Mouse (Mus musculus) erythroblast, embryonic 14.5 days (primary cell): ENCODE results near the gene Gm5767. TPM values are rescaled to one million over a fixed set of nuclear protein-coding genes. Genes with fewer than 3 reads are reported as not detected.

Source experiments
- H3K27me3 ChIP-seq: 2 replicates; pipeline ENCODE4 v1.6.1; 2012; ENCODE audit warnings: inconsistent platforms; ENCODE audit not compliant: control insufficient read depth
- H3K36me3 ChIP-seq: 2 replicates; pipeline ENCODE4 v1.6.1; 2012; ENCODE audit warnings: mild to moderate bottlenecking, inconsistent platforms; ENCODE audit not compliant: control insufficient read depth
- H3K4me1 ChIP-seq: 2 replicates; pipeline ENCODE4 v1.6.1; 2012; ENCODE audit warnings: inconsistent platforms; ENCODE audit not compliant: control insufficient read depth
- H3K4me3 ChIP-seq: replicated peaks from 2 replicates; pipeline ENCODE3; 2012; ENCODE audit warnings: moderate library complexity, mild to moderate bottlenecking, inconsistent platforms
- H3K9me3 ChIP-seq: 2 replicates; pipeline ENCODE4 v1.6.1; 2012; ENCODE audit warnings: low read length, inconsistent platforms, mixed read lengths; ENCODE audit not compliant: control insufficient read depth
- GATA1 ChIP-seq: IDR thresholded peaks from 2 replicates; pipeline ENCODE4 v1.6.1; 2012; ENCODE audit warnings: low read length, inconsistent platforms, mixed read lengths
- TAL1 ChIP-seq: IDR thresholded peaks from 3 replicates; pipeline ENCODE4 v1.6.1; 2012; ENCODE audit warnings: low read length, inconsistent platforms, mixed read lengths
- polyA plus RNA-seq: library from polyadenylated mRNA; stranded (reverse); fragments of >175 nt; gene quantifications from 2 replicates; pipeline ENCODE4 v1.2.3, GENCODE M21; 2012

The Gm5767 gene
- polyA plus RNA-seq: not detected in 2 replicates

DNA sequence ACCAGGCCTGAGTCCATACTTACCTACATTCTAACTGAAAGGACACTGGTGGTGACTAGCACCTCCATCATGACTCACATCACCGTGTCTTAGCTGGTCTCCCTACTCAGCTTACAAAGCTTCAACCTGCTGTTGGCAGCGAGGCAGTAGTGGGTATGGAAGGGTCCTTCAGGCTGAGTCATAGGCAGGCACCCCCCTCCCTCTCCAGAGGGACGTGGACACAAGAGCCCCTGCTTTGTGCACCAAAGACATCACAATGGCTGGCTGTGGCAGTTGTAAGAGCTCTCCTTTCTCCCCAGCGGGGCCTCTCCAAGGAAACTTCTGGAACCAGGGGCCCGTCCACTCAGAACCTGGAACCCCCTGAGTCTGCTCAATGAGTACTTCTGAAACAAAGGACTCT lies at the start of gene Gm5767:
TSS of gene Gm5767 (plus strand) at position 301 of the 400 bp plus-strand sequence.
- peaks cover 76% of the 10 kb centered on the region for H3K36me3 ChIP-seq
- H3K9me3 ChIP-seq: no peaks in the 10 kb centered on the region
- H3K4me1 ChIP-seq: peaks cover 87% of the 10 kb centered on the region
- H3K4me3 ChIP-seq: no peak within 1 kb of the TSS
- H3K27me3 ChIP-seq: no peaks in the 10 kb centered on the region
- TF ChIP-seq TAL1: no peak
- no peak for TF ChIP-seq GATA1

DNA sequence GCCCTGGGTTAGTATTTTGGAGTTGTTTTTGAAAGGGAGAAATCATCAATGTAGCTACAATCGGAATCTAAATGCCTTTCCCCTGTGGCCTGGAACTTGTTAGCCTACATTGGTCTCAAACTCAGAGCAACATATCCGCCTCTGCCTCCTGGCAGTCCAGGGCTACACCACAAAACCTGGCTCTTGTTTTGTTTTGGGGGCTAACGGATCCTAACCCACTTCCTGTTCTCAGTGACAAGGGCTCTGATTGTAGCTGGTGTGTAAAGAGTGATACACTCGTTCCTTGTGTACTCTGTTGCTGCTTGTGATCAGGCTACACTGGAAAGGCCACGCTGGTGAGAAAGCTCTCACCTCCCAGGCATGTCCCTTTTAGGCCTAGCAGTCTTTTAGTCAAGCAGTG lies 49.1 kb upstream of the Gm5767 start:
- H3K9me3 ChIP-seq: no peaks in the 10 kb centered on the region
- H3K4me1 ChIP-seq: peaks cover 22% of the 10 kb centered on the region
- no peak overlapping the region for H3K4me3 ChIP-seq
- no peak for TF ChIP-seq GATA1
- TF ChIP-seq TAL1: no peak
- H3K27me3 ChIP-seq: no peaks in the 10 kb centered on the region
- peaks cover 57% of the 10 kb centered on the region for H3K36me3 ChIP-seq

DNA sequence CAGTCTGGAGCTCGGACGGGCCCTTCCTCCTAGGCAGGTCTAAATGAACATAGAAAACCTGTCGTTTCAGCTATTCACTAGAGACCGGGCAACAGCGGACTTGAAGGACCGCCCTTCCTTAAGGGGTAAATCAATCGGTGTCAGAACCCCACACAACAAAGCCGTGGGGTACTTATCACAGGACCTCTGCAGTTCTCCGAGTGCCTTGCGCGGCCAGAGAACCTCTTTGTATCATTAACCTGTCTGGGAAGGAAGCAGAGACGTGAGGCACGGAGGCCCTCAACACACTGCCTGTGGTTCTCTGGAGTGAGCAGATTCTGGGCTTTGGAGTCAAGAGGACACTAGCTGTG lies 43.7 kb upstream of the Gm5767 start:
- H3K4me1 ChIP-seq: peaks cover 62% of the 10 kb centered on the region

DNA sequence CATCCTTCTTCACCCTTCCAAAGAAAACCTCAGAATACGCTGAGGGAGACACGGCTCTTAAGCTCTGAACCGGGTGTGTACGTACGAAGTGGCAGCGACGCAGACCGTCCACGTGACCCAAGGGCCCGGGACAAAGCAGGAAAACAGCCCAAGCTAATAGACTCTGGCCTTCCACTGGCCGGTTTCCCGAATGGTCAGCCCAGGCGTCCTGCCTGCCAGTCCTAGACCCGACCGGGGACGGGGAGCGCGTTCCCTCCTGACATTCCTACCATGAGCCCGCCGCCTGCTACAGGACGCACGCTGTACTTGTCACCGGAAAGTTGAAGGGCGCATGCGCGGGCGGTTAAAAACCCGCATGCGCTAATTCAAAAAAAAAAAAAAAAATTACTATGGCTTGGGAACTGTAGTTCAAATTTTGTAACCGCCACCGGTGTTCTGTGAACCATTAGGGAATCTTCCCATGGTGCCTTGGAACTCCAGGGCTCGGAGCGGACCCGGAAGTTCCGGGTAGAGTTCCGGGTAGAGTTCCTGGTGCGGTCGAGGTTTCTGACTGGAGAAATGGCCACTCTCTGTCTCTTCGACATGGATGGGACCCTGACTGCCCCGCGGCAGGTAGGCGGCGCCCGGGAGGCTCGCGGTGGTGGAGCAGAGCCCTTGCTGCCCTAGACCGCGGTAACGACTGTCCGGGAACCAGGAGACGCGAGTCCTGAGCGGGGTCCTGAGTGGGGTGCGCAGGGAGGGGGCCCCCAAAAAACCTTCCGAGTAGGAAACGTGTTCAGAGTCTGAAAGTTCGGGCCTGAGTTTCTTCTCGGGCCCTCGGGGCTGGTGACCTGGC lies 43.1 kb upstream of the Gm5767 start, which contains the start of the genes Pmm2 and Tmem186:
TSS of gene Pmm2 (plus strand) at position 458 of the 835 bp plus-strand sequence.
TSS of gene Tmem186 (minus strand) at position 496 of the 835 bp plus-strand sequence.
- Histone ChIP-seq H3K4me3 (peak within 1 kb of the TSS; percentile 77), H3K36me3 (peaks cover 70% of the 10 kb centered on the region), H3K9me3 (no peaks in the 10 kb centered on the region), H3K27me3 (no peaks in the 10 kb centered on the region), H3K4me1 (peaks cover 62% of the 10 kb centered on the region)
- TF ChIP-seq GATA1 (no peak), TAL1 (no peak)

More for the DNA sequence above, 43.7 kb upstream of the Gm5767 start:
- Histone ChIP-seq H3K4me3 (peak overlapping the region; percentile 77), H3K27me3 (no peaks in the 10 kb centered on the region), H3K9me3 (no peaks in the 10 kb centered on the region), H3K36me3 (peaks cover 70% of the 10 kb centered on the region)
- TF ChIP-seq TAL1 (no peak), GATA1 (no peak)

DNA sequence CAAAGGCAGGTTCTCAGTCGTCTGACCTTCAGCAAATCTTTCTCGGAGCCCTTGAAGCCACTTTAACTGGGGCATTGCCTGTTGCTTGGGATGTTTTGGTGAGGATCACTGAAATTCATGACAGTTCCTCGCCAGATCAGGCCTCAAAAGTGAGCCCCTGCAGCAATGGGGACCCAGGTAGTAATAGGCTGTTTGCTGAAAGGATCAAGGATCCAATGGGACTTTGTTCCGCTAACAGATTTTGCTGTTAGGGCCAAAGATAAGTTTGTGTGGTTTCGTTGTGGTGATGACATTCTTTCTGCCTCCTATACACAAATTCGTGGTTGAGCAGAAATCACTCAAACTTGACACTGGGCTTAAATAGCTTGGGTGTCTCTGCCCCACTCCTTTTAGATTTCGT lies 42.4 kb upstream of the Gm5767 start:
- peaks cover 64% of the 10 kb centered on the region for H3K4me1 ChIP-seq
- no peaks in the 10 kb centered on the region for H3K9me3 ChIP-seq
- peaks cover 70% of the 10 kb centered on the region for H3K36me3 ChIP-seq
- TF ChIP-seq TAL1: no peak
- TF ChIP-seq GATA1: no peak
- peak overlapping the region; percentile 77 for H3K4me3 ChIP-seq
- H3K27me3 ChIP-seq: no peaks in the 10 kb centered on the region

DNA sequence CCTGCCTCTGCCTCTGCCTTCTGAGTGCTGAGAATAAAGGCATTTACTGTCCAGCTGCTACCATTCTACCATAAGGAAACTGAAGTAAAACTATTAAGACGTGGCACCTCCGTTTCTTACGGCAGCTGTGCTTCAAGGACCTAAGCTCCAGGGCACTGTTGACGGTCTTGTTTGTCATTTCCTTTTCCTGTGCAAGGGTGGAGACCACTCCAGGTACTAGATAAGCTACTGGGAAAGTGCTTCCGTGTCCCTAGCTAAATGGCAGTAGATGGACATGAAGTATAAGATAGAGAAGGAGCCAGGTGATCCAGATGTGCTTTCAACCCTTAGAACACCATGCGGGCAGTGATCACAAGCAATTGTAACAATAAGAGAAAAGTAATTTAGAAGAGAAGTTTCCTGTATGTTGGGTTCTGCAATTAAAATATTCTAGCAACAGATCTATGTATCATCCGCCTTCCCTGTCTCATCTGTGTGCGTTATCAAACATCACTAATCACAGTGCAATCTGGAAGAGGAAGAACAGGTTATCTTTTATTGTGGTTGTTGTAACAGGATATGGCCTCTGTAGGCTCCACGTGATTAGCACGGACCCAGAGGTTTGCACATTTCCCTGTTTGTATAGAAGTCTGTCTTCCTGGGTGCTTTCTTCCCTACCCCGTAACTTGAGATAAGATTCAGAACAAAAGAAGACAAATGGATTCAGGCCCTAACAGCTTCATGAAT lies 40.9 kb upstream of the Gm5767 start:
- TF ChIP-seq TAL1 (no peak), GATA1 (no peak)
- Histone ChIP-seq H3K27me3 (no peaks in the 10 kb centered on the region), H3K4me1 (peaks cover 65% of the 10 kb centered on the region), H3K36me3 (peaks cover 73% of the 10 kb centered on the region), H3K4me3 (peak overlapping the region; percentile 44), H3K9me3 (no peaks in the 10 kb centered on the region)

DNA sequence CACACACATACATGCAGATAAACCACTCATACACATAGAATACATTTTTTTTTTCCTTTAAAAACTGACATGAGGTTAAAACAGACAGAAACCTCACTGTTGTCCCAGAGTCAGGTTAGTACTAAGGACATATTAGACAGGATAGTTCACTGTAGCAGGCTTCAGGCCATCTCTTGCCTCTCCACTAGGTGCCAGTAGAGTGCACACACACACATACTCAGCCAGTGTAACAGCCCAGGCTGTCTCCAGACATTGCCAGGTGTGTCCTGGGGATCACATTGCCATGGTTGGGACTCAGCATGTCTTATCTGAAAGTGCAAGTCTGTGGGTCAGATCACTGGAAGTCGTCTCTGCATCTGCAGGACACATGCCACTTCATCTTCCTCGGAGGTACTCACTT lies 36.7 kb upstream of the Gm5767 start:
- peaks cover 97% of the 10 kb centered on the region for H3K36me3 ChIP-seq
- H3K4me1 ChIP-seq: peaks cover 34% of the 10 kb centered on the region
- H3K27me3 ChIP-seq: no peaks in the 10 kb centered on the region
- no peak for TF ChIP-seq GATA1
- TF ChIP-seq TAL1: no peak
- H3K9me3 ChIP-seq: no peaks in the 10 kb centered on the region
- H3K4me3 ChIP-seq: no peak overlapping the region

DNA sequence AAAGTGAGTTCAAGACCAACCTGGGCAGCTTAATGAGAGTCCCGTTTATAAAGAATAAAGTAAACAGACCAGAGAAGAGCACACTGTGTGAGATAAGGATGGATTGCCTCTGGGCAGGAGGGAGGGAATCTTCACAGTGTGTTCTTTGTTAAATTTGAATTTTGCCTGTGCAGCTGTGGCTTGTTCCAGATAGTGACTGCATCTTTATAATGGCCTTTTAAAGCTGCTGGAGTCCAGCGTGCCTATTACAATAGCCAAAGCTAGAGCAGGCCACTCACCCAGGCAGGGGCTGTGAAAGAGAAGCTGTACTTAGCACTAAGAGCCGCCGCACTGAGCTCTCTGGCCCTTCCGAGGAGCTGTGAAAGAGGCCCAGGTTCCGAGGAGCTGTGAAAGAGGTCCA lies 35.0 kb upstream of the Gm5767 start:
- no peak for TF ChIP-seq GATA1
- no peak for TF ChIP-seq TAL1
- Histone ChIP-seq H3K36me3 (peaks cover 100% of the 10 kb centered on the region), H3K9me3 (no peaks in the 10 kb centered on the region), H3K4me1 (peaks cover 20% of the 10 kb centered on the region), H3K27me3 (no peaks in the 10 kb centered on the region), H3K4me3 (no peak overlapping the region)

DNA sequence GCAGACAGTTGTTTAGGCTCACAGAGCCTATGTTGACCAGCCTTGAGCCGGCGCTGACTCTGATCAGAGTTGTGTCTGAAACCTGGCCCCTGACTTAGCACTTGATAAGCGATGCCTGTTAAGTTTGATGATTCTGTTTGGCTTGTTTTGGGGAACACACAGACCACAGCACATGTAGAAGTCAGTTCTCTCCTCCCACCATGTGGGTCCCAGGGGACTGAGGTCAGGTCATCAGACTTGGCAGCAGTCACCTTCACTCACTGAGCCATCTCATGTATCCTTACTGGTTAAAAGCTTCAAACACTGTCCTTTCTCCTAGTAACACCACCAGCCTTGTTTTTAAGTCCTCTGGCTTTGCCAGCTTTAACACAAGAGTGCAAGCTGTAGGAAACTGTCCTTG lies 30.6 kb upstream of the Gm5767 start:
- H3K36me3 ChIP-seq: peaks cover 100% of the 10 kb centered on the region
- H3K4me1 ChIP-seq: peaks cover 10% of the 10 kb centered on the region
- no peak overlapping the region for H3K4me3 ChIP-seq
- TF ChIP-seq TAL1 (no peak), GATA1 (no peak)
- H3K27me3 ChIP-seq: no peaks in the 10 kb centered on the region
- no peaks in the 10 kb centered on the region for H3K9me3 ChIP-seq
